Mouse (Mus musculus) right cerebral cortex, postnatal 4 days (tissue): Measurements from ENCODE around the gene Soga1.

Source experiments
- DNase-seq: peaks from one replicate; pipeline ENCODE4 v3.0.0-alpha.2; 2022

Gene Soga1

DNA sequence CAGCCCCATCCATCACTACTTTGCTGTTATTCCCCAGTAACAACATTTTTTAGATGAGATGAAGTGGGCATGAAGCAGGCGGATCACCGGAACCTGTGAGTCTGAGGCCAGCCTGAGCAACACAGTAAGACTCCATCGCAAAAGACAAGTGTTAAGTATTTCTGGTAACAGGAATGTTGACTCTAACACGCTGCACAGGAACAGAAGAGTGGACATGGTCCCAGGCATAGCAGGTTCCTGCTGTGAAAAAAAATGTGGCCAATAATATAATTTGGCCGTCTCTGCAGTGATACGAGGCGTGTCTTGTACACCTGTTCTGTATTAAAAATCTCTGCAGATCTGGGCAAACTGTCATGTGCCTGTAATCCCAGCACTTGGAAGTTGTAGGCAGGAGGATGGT is 43.7 kb downstream of the Soga1 start:
- DNase-seq = no peak

DNA sequence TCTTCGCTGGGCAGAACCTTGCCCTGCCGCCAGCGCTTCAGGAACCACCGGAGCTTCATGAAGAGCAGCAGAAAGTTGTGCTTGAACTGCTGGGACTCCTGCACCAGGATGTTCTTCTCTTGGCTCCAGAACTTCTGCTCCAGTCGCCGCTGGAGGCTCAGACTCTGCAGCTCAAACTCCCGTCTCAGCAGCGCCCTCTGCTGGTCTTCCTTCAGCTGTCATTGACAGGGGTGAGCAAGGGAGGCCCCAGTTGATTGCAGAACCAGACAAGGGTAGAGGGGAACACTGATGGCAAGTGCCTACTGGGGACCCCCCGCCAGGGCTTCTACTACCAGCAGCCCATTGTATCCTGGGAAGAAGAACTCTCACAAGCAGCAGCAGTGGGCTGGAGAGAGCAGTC is 48.2 kb downstream of the Soga1 start:
- peak; percentile 97 for DNase-seq

DNA sequence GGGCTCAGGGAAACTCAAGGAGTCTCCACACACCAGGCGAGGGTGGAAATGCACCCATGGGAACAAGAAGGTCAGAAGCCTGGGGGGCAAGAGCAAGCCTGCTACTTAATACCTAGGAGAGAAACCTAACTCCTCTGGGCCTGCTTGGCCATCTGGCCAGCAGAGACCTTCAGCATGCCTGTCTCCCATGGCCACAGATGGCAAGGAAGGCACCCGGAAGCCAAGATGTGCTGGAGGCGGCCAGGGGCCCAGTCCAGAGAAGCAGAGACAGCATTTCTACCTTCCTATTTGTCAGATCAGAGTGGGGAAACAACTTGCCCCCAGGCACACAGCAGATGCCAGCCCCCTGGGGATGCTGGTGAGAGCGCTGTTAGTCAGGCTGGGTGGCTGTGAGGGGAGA is 50.8 kb downstream of the Soga1 start:
- no peak for DNase-seq

DNA sequence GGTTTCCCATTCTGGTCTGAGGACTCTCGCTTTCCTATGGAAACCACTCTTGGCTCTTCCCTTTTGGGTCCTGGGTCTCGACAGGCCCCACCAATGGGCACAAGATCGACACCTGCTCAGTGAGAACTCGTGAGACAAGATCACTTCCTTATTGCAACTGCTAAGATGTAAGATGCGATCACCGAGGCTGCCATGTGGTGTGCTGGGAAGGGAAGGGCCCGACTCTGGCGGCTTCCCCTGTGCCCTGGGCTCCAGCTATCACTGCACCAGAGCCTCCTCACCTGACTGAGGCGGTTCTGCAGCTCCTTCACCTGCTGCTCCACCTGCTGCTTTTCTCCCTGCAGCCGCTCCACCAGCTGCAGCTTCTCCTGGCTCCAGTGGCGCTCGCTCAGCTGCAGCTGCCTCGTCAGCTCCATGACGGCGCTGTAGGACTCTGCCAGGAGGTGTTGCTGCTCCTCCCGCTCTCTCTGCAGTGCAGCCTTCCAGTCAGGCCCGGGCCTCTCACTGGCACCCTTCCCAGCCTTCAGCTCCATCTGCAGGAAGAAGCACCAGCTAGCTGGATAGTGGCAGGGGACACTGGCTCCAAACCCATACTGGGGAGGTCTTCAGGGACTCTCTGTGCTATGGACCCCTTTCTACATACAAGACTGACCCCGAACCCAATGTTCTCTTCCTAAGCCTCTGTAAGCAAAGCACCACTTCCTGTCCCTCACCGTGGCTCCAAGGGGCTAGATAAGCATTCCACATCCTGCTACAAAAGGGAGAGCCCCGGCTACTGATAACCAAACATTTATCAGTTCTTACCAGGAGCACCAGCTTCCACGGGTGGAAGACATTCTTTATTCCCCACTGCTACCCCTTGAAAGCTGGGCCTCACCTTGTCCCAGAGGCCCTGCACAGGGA is 51.7 kb downstream of the Soga1 start:
- peak; percentile 40 for DNase-seq

DNA sequence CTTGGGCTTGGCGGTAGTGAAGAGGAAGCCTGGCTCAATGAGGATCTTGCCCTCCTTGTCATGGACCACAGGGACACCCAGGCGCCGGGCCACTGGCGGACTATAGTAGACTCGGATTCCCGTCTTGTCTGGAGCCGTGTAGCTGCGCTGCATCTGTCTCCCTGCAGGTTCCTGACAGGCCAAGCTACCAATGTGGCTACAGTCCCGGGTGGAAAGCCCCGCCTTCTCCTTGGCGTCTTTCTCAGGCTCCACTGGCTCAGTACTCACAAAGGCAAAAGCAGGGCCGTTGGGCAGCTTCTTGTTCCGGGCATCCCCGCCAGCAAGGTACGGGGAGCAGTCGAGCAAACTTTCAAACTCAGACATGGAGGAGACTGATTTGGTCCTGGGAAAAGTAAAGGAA is 57.9 kb downstream of the Soga1 start:
- no peak for DNase-seq

DNA sequence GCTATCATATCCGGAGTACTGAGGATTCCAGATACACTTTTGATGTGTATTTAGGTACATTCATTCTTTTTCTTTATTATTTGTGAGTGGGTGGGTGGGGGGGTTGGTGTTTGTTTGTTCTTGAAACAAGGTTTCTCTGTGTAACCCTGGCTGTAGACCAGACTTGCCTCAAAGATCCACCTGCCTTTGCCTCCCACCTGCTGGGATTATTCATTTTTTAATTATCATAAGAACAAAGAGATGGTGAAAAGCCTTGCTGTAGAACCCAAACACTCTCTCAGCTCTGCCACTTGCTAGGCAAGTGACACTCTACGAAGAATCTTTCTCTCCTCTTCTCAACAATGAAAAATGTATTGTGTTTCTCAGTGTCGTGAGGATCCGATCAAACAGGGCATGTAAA is 59.8 kb downstream of the Soga1 start:
- no peak for DNase-seq

DNA sequence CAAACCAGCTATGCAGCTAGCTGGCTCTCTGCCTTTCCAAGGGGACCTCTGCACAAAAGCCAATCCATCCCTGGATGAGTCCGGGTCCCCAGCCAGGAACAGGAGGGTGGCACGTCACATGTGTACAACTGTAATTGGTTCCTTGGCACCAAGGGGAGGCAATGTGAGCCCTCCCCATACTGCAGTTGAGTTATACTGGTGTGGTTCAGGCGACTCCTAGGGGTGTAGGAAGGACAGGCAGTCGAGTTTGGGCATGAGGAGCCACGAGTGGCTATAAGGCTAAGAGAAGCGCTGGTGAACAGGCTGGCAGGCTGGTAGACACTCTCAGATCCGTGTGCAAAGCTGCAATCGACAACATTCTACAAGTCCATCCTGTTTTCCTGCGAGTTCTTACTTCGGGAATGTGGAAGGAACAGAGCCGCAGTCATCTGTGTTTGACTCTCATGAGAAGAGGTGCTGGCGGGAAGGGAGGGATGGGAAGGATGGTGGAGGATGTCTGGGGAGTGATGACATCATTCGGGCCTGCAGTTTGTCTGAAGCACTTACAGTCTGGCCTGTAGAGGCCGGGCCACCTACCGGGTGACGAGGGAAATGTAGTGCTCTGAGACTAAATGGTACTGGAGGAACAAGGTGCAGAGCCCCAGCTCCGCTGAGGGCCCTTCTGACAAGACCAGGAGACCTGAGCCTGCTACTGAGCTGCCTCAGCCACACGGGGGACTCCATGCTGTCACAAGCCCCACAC is 62.4 kb downstream of the Soga1 start:
- DNase-seq = no peak

DNA sequence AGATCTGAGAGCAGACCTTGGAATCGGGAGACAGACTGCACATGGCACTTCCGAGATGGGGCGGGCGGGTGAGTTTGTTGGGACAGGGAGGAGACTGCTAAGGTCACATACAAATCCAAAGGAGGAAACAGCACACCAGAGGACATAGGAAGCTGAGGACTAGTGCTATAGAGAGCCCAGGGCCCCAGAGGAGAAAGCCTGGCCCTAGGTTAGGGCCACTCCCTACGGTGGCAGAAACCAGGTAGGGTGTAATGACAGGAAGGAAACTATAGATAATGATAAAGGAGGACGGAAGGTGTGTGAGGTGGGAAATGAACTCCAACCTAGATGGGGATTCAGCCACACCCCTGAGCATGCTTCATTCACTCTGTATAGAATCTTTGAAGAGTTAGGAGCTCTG is 66.7 kb downstream of the Soga1 start:
- DNase-seq = no peak

DNA sequence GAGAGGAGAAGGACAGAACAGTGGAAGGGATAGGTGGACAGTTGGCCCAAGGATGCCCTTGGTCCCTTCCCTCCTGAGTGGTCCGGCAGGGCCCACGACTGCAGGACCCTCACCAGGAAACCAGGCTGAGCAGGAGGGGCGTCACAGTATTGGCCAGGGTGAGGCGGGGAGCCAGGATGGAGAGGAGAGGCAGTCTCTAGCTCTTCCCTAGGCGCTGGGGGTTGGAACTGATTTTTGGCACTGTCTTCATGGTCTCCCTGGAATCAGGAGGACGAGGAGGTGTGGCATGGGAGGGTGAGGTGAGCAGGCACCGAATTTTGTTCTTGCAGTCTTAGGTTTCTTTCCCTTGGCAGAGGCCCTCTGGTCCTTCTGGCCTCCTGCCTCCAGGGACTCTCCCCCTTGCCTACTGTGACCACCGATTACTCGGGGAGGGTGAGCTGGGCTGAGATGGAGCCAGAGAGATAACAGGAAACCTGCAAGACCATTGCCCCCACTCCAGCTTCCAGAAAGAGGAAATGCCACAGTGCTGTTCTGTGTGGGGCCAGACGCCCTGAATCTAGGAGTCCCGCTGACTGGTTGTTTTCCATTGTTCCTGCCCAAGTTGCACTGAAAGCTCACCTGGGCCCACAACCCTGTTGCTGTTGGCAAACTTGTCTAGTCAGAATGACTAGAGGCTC is 68.3 kb downstream of the Soga1 start:
- DNase-seq = no peak

DNA sequence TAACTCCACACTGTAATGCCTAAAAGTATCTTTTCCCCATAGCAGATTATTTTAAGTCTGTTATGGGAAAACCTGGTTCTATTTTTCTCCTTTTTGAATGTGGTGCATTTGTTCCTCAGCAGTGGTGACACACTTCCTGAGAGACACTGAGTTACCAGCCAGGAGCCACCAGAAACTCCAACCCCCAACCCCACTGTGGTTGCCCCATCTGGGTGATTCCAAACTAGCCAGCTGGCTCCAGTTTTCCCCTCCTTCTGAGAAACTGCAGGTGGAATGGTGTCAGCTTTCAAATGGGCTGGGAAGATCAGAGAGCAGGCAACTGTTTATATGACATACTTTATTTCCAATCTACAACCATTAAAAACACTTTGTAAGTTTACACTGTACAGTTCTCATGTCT is 68.9 kb downstream of the Soga1 start:
- no peak for DNase-seq

DNA sequence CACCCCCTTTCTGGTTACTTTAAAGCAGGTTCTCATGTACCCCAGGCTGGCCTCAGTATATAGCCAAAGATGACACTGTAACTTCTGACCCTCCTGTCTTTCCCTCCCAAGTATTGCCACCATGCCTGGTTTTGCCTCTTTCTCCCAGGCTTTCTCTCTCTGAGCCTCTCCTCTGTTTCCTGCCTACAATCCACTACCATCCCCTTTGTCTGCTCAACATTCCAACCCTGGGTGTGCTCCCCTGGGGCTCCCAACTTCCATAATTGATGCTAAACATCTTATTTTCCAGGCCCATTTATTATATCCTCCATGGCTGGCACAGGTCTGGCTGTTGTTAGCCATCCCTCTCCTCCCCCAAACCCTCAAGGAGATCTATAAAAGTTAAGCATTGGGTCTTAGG is 70.5 kb downstream of the Soga1 start:
- DNase-seq = no peak

DNA sequence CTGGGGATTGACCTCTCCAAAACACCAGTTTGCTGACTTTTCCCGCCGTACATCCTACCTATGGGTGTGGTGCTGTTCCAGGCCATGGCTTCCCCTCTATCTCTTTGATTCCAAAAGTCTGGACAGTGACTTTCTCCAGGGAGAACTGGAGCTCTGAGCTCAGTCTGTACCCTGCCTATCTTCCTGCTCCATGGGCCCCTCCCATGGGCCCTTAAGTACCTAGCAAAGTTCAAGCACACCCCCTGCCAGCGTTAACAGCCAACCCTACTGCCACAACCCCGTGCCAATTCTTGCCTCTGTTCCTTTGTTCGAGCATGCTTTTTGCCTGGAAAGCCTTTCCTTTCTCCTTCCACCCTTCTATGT is 71.8 kb downstream of the Soga1 start:
- no peak for DNase-seq

DNA sequence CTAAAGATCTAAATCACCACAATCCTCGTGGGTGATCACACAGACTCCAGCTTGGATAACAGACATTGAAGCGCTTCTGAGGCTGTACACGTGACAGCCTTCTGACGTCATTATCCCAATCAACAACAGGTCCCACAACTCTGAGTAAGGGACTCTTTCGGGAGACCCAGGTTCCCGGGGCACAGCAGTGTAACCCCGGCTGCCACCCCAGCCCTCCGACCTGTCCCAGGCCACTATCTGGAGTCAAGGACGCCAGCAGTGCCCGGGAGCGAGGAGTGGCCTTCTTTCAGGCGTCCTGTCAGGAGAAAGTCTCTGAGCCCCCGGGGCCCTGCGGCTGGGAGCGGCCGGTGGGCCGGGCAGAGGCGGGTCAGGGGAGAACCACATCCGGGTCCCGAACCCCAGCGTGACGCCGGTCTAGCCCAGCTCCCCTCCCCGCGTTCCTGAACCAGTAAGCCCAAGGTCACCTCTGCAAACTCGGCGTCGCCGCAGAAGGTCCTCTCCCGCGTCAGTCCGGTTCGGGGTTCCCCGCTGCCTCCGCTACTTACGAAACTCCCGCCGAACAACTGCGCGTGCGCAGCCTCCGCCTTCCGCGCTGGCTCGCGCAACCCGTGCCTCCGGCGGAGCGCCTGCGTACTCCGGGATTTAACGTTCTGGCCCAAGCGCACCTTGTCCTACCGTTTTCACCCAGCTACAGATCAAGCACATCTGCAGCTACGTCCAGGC is 72.4 kb downstream of the Soga1 start, which contains the start of gene Dsn1:
TSS of gene Dsn1 (minus strand) at position 644 of the 723 bp plus-strand sequence.
- peak; percentile 96 for DNase-seq

DNA sequence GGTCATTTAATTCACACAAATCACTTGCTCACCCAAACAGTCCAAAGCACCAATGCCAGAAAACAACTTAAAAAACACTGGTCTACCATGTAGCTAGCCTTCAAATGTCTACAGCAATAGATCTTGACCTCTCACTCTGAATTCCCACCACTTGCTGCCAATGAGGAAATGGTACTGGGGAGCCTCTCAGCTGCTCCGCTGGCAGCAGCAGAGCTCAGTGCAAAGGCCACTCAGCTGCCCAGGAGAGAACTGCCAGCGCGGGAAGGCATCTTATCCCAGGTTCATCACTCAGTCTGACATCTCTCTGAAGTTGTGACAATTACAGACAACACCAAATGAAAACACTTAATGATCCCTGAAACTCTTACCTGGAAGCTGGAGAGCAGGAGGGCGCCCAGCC is 76.7 kb downstream of the Soga1 start:
- DNase-seq = no peak

DNA sequence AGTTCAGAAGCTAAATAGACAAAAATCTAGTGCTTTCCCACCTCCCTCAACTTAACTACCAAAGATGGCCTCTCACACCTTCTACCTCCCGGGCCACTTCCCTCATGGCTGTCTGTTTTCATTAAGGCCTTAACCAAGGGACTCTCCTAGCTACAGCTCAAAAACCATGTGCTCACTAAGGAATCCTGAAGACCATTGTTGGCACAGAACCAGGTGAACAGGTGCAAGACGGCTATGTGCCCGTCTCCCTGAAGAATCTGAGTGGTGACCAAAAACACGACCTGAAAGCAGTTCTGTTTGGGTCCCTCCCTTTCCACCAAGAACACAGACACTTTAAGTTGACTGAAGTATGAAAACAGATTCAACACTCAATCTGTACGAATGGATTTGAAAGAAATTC is 80.8 kb downstream of the Soga1 start:
- DNase-seq = no peak

DNA sequence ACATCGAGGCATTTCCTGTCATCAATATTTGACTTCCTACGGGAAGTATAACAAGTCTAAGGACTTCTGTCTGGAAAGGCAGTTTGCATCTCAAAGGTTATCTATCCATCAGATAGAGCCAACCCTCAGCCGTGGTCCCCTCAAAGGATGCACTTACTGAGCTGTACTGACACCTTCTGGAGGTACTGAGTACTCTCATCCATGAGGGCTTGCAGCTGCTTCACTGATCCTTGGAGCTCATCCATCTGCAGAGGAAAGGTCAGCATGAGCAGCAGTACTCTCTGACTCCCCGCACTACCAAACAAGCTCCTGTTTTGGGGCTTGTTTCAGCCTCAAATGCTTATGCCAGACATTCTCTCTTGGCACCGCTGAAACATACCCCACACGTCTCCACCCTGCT is 82.5 kb downstream of the Soga1 start:
- DNase-seq = no peak

DNA sequence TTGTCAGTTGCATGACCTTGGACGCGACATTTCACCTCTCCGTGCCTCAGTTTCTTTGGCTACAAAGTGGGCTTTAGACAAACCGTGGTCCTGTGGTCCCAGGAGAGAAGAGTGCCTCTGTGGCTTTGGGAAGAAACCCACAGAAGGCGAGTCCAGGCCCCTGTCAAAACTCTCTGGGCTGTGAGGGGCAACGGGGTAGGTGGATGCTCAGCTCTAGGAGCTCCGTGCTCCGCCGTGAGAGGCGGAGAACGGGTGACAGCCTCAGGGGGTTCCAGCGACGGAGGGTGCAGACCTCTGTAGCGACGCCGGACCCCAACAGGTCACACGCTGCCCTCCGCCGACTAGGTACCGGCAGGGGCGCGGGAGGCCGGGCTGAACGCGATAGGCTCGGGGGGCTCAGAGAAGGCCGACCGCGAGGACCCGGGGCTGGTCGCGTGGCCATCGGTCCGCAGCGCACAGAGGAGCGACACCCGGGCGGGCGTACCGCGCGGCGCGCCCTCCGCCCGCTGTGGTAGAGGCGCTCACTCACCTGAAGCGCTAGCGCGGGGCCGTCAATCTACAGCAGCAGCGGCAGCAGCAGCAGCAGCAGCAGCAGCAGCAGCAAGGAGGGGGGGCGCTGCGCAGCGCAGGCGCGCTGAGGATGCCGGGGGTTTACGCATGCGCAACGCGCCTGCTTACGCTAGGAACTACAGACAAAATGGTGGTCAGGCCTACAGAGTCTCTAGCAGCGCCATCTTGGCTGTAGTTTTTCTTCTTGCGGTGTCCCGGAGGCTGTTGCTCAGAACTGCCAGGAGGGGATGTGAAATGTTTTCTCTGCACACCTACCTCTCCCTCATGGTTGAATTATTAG is 87.4 kb downstream of the Soga1 start, which contains the start of gene Ndrg3:
TSS of gene Ndrg3 (minus strand) at position 587 of the 850 bp plus-strand sequence.
- DNase-seq = peak; percentile 97

DNA sequence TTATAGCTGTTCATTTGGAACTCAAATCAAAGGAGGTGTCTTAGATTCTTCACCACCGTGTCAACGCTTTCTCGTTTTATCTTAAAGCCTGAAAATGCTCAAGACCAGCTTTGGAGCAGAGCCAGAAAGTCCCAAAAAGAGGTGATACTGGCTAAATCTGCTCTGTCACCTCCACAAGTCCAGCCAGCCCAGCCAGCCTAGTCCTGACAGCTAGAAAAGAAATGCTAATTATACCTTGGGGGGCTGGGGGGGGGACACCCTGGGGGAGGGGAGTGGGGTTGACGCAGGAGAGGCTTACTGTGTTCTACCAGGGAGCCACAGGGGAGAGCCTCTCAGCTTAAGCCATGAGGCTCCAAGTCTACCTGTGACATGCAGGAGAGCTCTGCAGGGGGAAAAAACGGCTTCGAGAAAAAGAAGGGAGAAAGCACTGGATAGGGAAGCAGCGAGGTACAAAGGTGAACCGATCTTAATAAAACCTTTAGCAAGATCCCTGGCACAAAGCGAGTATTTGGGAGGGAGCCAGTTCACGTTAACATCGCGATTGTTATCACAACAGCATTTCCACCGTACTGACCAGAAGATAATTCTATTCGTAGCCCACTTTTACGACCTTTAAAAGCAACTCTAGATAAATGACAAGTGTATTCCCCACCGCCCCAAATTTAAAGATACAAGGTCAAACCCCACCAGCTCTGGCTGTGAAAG is 88.2 kb downstream of the Soga1 start:
- no peak for DNase-seq

DNA sequence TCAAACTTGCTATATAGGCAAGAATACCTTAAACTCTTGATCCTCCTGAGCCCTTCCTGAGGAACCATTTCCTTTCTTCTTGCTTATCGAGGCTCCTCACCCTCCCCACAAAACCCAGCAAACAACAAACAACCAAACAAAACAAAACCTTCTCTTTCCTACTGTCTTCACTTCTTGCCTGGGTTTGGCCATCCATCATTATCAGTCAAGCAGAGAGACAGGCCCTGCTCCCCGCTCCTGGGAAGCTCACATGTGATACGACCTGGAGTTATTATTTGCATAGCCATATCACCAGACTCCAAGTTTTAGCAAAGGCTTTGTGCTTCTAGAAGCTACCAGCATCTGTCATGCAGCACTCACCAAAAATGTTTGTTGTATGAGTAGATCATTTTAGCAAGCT is 91.7 kb downstream of the Soga1 start:
- no peak for DNase-seq

DNA sequence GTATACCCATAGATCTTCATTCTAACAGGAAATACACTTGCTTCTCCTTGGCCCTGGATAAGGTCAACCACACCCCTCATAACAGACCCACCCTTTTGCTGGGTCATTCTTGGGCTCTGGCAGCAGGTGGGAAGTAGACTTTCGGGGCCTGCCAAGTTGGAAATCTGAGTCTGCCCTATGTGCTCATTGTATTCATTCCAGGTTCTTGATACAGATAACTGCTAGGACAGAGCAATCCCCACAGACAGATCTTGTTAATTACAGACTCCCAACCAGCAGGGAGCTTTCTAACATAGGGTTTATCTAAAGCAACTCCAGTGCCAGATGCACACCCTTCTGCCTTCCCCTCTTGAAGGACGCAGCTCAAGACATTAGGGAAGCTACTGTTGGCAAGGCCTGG is 96.2 kb downstream of the Soga1 start:
- DNase-seq = no peak

DNA sequence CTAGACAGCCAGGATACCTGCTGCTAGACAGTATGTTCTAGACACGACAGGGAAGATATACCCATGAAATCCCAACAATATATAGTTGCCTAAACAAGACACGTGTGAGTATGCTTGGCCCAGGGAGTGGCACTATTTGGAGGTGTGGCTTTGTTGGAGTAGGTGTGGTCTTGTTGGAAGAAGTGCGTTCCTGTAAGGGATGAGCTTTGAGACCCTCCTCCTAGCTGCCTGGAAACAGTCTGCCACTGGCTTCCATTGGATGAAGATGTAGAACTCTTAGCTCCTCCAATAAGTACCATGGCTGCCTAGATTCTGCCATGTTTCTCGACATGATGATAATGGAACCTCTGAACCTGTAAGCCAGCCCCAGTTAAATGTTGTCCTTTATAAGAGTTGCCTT is 97.8 kb downstream of the Soga1 start:
- DNase-seq = no peak
